Mouse (Mus musculus) erythroblast, embryonic 14.5 days (primary cell): ENCODE data around the gene Cilp2.

Source experiments
- GATA1 ChIP-seq: IDR thresholded peaks from 2 replicates; pipeline ENCODE4 v1.6.1; 2012; ENCODE audit warnings: low read length, inconsistent platforms, mixed read lengths
- TAL1 ChIP-seq: IDR thresholded peaks from 3 replicates; pipeline ENCODE4 v1.6.1; 2012; ENCODE audit warnings: low read length, inconsistent platforms, mixed read lengths

GRCm38 (mm10) chr8:69874654-69875053, 12.8 kb downstream of the Cilp2 start:
- no peak for TF ChIP-seq TAL1
- no peak for TF ChIP-seq GATA1
